Mouse (Mus musculus) thymus, adult 2 months (tissue): ENCODE results near the gene Unc119b. TPM values are rescaled to one million over a fixed set of nuclear protein-coding genes. Genes with fewer than 3 reads are reported as not detected.
"Not testable (repeated sequence)": the region's sequence is repeated elsewhere in the genome, so short reads cannot be mapped to it uniquely, and the experiment has no call there.

ENCODE experiments used
- DNase-seq: peaks from one replicate; pipeline ENCODE4 v3.0.0; 2021
- H3K27ac ChIP-seq: fragments of 200-500 bp; 2 replicates; pipeline ENCODE4 v1.5.1; 2012; ENCODE audit warnings: low read length, control low read depth; ENCODE audit not compliant: control insufficient read depth, insufficient read depth
- H3K27me3 ChIP-seq: fragments of 200-500 bp; 2 replicates; pipeline ENCODE4 v1.6.1; 2012; ENCODE audit warnings: mild to moderate bottlenecking, low read length, moderate library complexity, mixed read lengths; ENCODE audit not compliant: control insufficient read depth, insufficient read depth
- H3K36me3 ChIP-seq: fragments of 200-500 bp; 2 replicates; pipeline ENCODE4 v1.6.1; 2012; ENCODE audit warnings: mild to moderate bottlenecking, low read length, moderate library complexity; ENCODE audit not compliant: control insufficient read depth, insufficient read depth
- H3K4me1 ChIP-seq: fragments of 200-500 bp; replicated peaks from 2 replicates; pipeline ENCODE4 v1.6.1; 2012; ENCODE audit warnings: low read length; ENCODE audit not compliant: control insufficient read depth, insufficient read depth
- H3K4me3 ChIP-seq: fragments of 200-500 bp; 2 replicates; pipeline ENCODE4 v1.5.1; 2012; ENCODE audit warnings: mild to moderate bottlenecking, low read length, control low read depth, moderate library complexity; ENCODE audit not compliant: control insufficient read depth, insufficient read depth
- CTCF ChIP-seq: fragments of 200-500 bp; IDR thresholded peaks from 2 replicates; pipeline ENCODE4 v1.5.1; 2012; ENCODE audit warnings: mild to moderate bottlenecking, control low read depth, low read length, moderate library complexity, borderline replicate concordance; ENCODE audit not compliant: control insufficient read depth, poor library complexity, insufficient read depth; ENCODE audit errors: extremely low read depth
- POLR2A ChIP-seq: fragments of 200-500 bp; IDR thresholded peaks from 2 replicates; pipeline ENCODE4 v1.6.1; 2012; ENCODE audit warnings: mild to moderate bottlenecking, low read length, control low read depth, moderate library complexity; ENCODE audit not compliant: control insufficient read depth, poor library complexity, insufficient read depth; ENCODE audit errors: extremely low read depth
- WGBS: fragments of 180-500 bp; shearing (Covaris S2); methylation state at CpG from one replicate; pipeline ENCODE4 v1.1.7; 2018; 5-methylcytosine and 5-hydroxymethylcytosine counted together
- polyA plus RNA-seq: library from polyadenylated mRNA; depleted of rRNA; stranded (reverse); fragments of >200 nt; gene quantifications from 2 replicates; pipeline ENCODE4 v1.2.3, GENCODE M21; 2012; rRNA removed

Unc119b gene
- polyA plus RNA-seq, 1 experiment: 67.3 TPM

DNA sequence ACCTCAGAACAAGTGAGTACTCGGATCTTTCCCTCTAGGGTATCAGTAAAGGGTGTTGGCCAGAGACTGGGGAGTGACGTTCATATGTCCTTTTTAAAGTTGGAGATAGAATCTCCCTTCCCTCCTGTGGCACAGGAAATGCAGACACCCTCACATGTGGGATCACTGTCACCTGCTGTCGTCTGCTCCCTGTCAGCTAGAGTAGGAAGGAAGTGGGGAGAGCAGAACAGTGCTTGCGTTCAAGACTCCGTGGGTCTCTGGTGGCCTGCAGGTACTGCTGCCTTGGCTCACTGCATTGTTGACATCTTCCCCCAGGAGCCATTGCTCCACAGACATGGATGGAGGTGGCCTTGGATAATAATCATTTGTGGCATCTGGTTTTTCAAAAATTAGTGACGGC is 51.3 kb downstream of the Unc119b start:
- TF ChIP-seq CTCF (0 out of 2 replicates have a peak, but pooled peaks have one; percentile 17), POLR2A (no peak)
- WGBS: 18% methylated on average over 6 of the region's 6 CpGs
- Histone ChIP-seq H3K27ac (peak overlapping the region; percentile 2; the same call in 1 of the 2 replicates), H3K27me3 (no peaks in the 10 kb centered on the region), H3K4me1 (peaks cover 24% of the 10 kb centered on the region), H3K36me3 (peaks cover 30% of the 10 kb centered on the region), H3K4me3 (no peak overlapping the region)
- DNase-seq: peak; percentile 49

DNA sequence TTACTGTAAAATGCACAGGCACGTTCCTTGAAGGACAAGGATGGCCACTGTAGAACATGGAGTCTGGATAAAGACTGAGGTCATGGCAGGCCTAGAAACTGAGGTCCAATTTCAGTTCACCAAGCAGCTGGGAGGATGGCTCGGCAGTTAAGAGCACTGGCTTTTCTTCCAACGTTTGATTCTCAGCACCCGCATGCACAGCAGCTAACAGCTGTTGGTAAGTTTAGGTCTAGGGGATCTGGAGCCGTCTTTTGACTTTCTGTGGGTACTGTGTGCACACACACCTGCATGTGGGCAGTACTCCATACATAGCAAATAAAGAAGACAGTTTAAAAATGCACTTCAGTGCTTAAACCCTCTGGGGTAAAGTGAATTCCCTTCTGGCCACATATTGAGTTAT is 53.1 kb downstream of the Unc119b start:
- Histone ChIP-seq H3K4me1 (peaks cover 22% of the 10 kb centered on the region), H3K4me3 (no peak overlapping the region), H3K36me3 (peaks cover 27% of the 10 kb centered on the region), H3K27me3 (no peaks in the 10 kb centered on the region), H3K27ac (peak overlapping the region; percentile 78; the same call in 1 of the 2 replicates)
- WGBS: 27% methylated on average over 5 of the region's 5 CpGs
- DNase-seq: peak; percentile 43
- no peak for TF ChIP-seq POLR2A

DNA sequence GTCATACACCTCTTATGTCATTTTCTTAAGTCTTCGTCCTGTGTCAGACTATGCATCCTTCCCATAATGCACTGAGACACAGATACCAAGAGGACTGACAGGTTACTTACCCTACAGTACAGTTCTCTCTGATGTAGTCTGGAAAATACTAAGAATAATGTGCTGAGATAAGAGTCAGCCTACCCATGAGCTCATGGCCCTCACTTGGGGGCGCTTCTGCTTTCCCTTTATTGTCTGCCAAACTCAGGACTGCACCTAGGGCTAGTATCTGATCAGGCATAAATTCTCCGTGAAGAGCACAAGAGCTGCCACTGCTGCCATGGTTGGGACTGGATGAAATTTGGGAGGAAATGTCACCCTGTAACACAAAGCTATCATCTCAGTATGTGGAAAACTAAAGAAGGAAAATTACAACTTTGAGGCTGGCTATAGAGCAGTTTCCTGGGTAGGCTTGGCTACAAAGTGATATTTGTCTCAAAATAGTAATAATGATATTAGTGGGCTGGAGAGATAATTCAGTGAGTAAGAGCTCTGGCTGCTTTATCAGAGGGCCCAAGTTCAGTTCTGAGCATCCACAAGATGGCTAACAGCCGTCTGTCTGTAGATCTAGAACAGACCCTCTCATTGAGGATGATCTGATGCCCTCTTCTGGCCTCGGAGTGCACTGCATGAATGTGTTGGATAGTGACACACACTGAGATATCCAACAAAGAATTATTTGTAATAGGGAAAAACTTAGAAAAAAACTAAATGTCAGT is 58.5 kb downstream of the Unc119b start:
- DNase-seq: peak; percentile 82
- H3K4me1 ChIP-seq: peaks cover 8% of the 10 kb centered on the region
- WGBS: 60% methylated on average over 5 of the region's 5 CpGs
- H3K27ac ChIP-seq: no peak overlapping the region
- H3K36me3 ChIP-seq: no peaks in the 10 kb centered on the region
- no peaks in the 10 kb centered on the region for H3K27me3 ChIP-seq
- no peak for TF ChIP-seq POLR2A
- no peak for TF ChIP-seq CTCF
- H3K4me3 ChIP-seq: no peak overlapping the region

DNA sequence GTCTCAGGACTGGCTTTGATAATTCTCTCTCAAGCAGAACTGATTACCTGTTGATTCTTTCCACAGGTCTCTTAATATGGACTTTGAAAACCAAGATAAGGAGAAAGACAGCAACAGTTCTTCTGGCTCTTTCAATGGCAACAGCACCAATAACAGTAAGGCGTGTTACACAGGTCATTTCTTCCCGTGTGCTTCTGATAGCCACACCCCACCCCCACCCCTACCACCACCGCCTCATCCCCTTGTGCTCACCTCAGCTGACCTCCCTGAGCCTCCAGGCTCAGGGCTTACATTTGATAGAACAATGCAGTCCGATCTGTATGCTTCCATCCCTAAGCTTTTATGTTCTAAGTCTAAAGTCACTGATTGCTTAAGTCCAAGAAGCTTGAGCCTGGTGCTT is 60.0 kb downstream of the Unc119b start:
- no peak overlapping the region for H3K27ac ChIP-seq

DNA sequence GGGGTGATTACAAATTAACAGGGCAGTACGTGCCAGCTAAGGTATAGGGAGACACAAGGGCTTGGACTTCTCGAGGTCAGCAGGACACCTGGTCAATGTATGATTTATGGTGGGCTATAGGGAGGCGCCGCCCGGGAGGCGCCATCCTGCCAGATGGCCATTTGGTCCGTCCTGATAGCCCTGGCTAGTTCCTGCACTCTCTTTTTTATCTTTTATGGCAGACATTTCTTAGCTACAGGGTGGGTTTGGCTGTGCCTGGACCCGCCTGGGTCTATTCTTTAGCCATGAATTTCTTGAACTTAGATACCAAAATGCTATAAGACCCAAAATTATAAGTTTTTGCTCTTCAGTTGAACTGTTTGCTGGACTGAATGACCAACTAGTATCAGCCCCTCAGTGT is 61.5 kb downstream of the Unc119b start:
- H3K27ac ChIP-seq, DNase-seq, H3K36me3 ChIP-seq, H3K27me3 ChIP-seq, H3K4me1 ChIP-seq, H3K4me3 ChIP-seq: not testable (repeated sequence)
- 98% methylated on average over 8 of the region's 8 CpGs for WGBS

More for the DNA sequence above, 60.0 kb downstream of the Unc119b start:
- H3K36me3 ChIP-seq: no peaks in the 10 kb centered on the region
- 90% methylated on average over 4 of the region's 4 CpGs for WGBS
- TF ChIP-seq POLR2A (no peak), CTCF (no peak)
- no peaks in the 10 kb centered on the region for H3K27me3 ChIP-seq
- H3K4me1 ChIP-seq: peaks cover 3% of the 10 kb centered on the region; the same call in 1 of the 2 replicates
- DNase-seq: no peak
- no peak overlapping the region for H3K4me3 ChIP-seq

Other genes with a start within 250 kb of the Unc119b start
- gene Oasl2, start 238.0 kb downstream of the Unc119b start, polyA plus RNA-seq: 22.0 and 31.7 TPM in 2 replicates
- gene Oasl1, start 211.7 kb downstream of the Unc119b start, polyA plus RNA-seq: 20.1 and 20.7 TPM in 2 replicates
- 25.6 and 29.9 TPM in 2 replicates for gene 2210016L21Rik, start 192.8 kb downstream of the Unc119b start, polyA plus RNA-seq
- 4.0 and 4.1 TPM in 2 replicates for gene Hnf1a, start 163.9 kb downstream of the Unc119b start, polyA plus RNA-seq
- 112 and 124 TPM in 2 replicates for gene Sppl3, start 123.8 kb downstream of the Unc119b start, polyA plus RNA-seq
- 0.26 TPM in 1 of 2 replicates, not detected in the other for gene Gm10401, start 36.7 kb downstream of the Unc119b start, polyA plus RNA-seq
- gene Acads, start 15.6 kb downstream of the Unc119b start, polyA plus RNA-seq: 99.6 and 101 TPM in 2 replicates
- gene Mlec, start 23.2 kb upstream of the Unc119b start, polyA plus RNA-seq: 95.0 and 98.5 TPM in 2 replicates
- 0.50 and 0.58 TPM in 2 replicates for gene Cabp1, start 59.4 kb upstream of the Unc119b start, polyA plus RNA-seq
- 166 and 189 TPM in 2 replicates for gene Pop5, start 100.9 kb upstream of the Unc119b start, polyA plus RNA-seq
- 178 and 224 TPM in 2 replicates for gene Rnf10, start 137.9 kb upstream of the Unc119b start, polyA plus RNA-seq
- gene Coq5, start 144.7 kb upstream of the Unc119b start, polyA plus RNA-seq: 11.6 and 12.5 TPM in 2 replicates
- gene Dynll1, start 166.0 kb upstream of the Unc119b start, polyA plus RNA-seq: 407 and 496 TPM in 2 replicates
- 67.6 and 92.9 TPM in 2 replicates for gene Srsf9, start 192.2 kb upstream of the Unc119b start, polyA plus RNA-seq
- gene Gatc, start 206.2 kb upstream of the Unc119b start, polyA plus RNA-seq: 10.1 and 11.3 TPM in 2 replicates
- gene Triap1, start 206.2 kb upstream of the Unc119b start, polyA plus RNA-seq: 10.7 and 12.8 TPM in 2 replicates
- 2,836 and 2,976 TPM in 2 replicates for gene Cox6a1, start 214.0 kb upstream of the Unc119b start, polyA plus RNA-seq